Mouse (Mus musculus) gastrocnemius, postnatal 10 days (tissue): ENCODE data around the gene Rai14. TPM values are rescaled to one million over a fixed set of nuclear protein-coding genes. Genes with fewer than 3 reads are reported as not detected.

Experiments
- DNase-seq: peaks from one replicate; pipeline ENCODE4 v3.0.0; 2021; ENCODE audit warnings: mixed read lengths
- total RNA-seq, 2 experiments: library from RNA; stranded (reverse); gene quantifications; 2 replicates each; pipeline ENCODE4 v1.2.3; 2021

Gene Rai14
- total RNA-seq, 2 experiments from 2014 or later: 8.2 to 12.8 TPM

DNA sequence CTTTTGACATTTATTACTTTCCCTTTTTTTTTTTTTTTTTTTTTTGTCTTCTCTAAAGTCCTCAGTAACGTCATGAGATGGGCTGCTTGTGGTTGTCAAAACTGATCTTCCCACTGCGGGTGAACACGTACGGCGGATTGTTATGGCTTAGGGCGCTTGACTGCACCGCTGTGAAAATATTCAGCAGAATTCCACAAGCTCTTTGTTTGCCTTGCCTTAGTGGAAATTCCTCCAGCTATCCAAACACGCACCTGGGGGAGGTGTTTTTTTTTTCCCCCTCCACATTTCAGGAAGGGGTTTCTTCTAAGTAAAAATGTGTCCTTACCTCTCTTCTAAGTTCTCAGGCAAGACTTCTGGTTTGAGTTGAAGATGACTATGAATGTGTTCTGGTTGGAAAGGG, 6.2 kb upstream of the Rai14 start:
- no peak for DNase-seq

DNA sequence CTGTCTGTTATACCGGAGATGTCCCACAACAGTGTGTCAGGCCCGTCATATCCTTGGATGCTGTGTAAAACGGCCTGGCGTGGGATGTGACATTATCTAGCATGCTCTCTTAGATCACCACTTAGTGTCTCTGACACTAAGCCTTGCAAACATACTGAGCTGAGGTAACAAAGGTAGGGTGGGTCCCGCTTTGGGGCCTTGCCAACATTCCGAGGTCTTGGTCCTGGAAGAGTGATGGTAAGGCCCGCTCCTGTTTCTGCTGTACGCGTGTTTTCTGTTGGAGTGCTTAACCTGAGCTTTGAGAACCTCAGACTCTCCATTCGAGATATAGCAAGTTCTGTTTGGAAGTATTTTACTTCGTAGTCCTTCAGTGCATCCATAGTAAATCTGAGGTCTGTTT, 5.8 kb upstream of the Rai14 start:
- no peak for DNase-seq

DNA sequence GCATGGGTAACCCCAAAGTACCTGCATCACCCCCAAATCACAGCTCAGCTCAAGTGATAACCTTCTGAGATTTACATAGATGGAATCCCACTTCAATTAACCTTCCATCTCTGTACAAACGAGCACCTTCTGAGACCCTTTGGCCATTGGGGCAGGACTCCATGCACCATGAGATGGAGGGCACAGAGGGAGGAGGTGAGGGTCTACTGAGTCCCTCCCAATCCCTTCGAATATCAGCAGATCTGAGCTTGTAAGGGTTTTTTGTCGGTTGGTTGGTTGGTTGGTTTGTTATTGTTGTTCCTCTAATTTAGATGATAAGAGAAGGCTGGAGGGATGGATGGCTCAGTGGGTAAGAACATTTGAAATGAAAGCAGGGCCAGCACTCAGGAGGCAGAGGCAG, 5.1 kb upstream of the Rai14 start:
- no peak for DNase-seq

DNA sequence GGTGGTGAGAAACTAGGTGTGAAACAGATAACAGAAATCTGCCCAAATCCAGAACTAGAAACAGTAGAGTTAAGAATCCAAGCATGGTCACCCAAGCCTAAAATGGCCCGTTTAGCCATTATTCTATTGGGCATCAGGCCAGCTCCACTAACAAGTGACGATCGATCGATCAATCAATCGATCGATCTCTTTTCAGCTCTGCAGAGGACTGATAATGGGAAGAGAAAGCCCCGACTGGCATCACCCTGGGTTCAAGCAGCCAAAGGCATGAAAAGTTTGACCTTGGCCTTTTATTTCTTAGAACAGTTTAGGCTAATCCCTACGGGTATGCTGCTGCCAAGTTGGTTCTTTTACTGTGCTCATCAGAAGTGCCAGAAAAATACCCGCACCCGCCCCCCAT, 4.3 kb upstream of the Rai14 start:
- DNase-seq: no peak

DNA sequence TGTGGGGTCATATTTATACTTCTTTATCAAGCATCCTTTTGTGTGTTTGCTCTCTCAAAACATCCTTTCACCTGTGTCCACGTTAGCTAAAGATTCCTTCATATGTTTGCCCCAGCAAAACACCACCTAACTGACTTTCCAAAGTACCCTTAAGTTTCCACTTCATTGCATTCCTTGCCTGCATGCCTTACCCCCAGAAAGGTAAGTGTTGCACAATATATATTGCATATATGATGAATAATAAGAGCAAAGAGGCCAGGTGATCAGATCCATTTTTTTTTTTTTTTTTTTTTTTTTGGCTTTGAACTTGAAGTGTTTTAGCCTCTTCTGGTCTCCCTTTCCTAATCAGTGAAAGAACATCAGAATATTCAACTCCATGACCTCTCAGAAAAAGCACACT, 2.9 kb upstream of the Rai14 start:
- no peak for DNase-seq

DNA sequence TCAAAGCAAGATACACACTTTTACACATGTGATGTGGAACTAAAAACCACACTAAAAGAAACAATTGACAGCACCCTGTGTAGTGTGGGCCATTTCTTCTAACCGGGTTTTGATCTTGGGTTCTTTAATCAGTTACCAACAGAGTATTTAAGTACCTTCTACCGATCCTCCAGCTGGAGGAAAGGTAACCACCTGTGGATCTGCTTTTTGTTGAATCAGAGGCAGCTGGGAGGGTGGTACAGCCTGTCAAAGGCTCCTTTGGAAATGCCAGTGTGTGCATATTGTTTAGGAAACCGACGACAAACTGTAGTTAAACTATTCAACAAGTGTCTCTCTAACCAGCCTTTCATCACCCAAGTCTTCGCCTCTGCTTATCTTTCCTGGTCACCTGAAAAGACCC, 1.5 kb upstream of the Rai14 start:
- DNase-seq: no peak

DNA sequence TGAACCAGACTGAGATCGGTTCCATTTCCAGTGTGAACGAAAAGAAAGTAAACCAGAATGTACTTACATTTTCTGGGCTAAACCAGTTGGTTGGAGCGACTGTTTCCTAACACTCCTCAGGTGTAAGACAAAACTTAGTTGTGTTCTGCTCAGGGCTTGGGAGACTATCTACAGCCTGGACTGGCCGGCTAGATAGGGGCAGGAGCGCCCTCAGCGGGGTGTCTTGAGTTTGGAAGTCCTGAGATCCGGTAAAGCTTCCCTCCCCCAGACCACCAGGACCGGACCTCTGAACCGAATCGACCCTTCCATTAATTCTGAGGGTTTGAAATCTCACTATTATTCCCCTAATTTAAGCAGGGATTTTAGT, 698 bp upstream of the Rai14 start:
- peak; percentile 21 for DNase-seq

DNA sequence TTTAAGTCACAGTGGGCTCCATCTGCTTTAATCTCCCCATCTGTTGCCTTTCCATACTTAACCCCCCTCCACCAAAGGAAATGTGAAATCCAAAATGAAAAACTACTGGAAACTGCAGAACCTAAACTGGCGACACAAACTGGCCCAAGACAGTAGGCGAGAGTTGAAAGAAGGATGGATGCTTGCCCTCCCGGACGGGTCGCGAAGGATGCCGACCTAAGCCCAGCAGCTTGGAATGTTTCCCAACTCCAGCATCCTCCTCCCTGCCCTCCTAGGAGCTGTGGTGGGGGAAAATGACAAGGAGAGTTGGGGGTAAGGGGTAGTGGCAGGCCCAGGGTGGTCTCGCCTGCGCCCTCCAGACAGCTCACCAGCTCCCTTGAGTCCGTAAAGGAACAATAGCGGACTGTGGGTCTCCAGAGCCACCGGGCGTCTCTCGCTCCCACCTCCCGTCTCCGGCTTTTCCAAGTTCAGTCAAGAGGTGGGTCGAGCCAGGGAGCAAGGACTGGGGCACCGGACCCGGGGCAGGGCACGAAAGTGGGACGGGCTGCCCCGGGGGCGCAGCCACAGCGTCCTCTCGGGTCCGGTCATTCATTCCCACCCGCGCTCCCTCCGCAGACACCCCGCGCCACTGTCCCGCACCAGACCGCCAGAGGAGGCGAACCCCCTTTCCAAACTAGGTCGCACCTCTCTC, 653 bp downstream of the Rai14 start:
- peak; percentile 21 for DNase-seq

DNA sequence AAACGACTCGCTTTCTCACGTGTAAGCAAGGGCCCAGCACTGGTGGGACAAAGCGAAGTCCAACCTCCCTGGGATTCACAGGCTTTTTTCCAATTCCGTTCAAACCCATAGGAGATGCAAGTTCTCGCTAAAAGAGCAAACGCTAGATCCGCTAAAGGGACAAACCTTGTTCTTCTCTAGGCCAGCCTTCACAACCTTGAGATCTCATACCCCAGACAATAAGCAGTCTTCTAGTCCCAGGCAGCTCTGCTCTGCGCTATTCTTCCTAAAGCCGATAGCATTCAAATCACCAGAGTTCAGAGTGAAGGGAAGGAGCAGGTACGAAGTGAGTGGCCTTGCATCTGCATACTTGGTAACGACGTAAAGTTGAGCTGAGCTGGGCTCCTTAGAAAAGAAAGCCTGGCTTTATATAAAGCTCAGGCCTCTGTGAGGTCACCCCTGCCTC, 1.2 kb downstream of the Rai14 start:
- no peak for DNase-seq

DNA sequence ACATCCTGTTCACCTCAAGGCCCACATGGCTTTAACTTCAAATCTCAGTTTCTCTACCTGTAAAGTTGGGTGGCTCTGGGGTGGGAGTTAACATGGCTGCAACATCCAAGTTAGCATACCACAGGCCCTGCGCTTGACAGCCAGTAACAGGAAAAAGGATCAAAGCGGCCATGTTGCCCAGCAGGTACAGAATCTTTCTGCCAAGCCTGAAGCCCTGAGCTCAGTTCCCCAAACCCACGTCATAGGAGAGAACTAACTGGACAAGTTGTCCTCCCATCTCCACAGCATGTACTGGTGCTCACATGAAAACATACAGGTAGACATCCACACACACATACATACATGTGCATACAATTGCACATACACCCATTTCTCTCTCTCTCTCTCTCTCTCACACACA, 2.1 kb downstream of the Rai14 start:
- no peak for DNase-seq

DNA sequence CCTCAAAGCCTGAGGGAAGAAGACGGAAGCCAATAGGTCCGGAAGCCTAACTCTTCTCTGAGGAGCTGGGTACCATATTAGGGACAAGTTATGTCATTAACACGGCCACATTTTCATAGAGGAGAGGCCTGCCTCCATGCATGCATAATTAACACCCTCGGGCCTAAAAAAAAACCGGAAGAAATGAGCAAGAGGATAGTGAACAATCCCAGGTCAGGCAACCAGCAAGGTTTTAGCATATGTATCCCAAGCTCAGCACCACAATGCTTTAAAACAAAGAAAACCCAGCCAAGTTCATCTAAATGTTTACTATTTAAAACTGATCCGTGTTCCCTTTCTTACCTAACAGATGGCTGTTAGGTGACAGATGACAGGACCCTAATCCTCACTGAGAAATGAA, 3.2 kb downstream of the Rai14 start:
- DNase-seq: no peak

DNA sequence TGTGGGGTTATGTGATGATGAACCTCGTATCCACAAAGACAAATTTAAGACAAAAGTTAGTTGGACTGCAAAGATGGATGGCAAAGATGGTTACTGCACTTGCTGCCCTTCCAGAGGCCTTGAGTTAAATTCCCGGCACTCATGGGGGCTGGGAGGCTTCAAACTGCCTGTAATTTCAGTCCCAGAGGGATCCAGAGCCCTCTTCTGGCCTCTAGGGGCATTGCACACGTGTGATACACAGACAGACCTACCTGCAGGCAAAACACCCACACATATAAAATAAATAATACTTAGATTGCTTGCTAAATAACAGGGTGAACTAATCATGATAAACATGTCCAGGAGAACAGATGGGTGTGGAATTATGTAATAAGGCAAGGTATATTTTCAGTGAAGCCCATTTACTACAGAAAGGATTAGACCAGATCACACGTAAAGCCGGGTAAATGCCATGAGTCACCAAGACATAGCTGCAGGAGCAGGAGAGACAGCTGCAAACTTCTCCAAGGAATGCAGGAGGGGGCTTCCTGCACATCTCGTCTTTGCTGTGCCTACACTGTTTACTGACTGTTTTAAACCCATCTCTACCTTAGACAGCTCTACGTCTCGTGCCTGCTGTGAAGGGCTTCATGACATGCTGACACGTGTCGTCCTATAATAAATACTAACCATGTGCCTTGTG, 5.7 kb downstream of the Rai14 start:
- DNase-seq: no peak

DNA sequence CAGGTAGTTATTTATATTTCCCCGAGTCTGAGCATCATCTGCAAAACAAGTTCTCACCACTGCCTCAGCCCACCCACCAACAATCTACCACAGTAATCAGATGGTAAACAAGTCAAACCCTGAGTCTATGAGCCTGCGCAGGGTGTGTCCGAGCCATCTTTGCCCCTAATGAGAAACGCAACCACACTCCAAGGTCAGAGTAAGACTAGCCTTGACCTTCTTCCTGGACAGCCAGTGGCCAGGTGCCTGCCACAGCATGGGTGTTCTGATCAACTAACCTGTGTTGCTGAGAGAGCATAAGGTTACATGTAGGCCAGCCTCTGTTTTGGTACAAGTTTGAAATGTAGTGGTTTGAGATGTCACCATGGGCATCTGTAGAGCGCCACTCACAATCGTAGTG, 7.3 kb downstream of the Rai14 start:
- DNase-seq: no peak

DNA sequence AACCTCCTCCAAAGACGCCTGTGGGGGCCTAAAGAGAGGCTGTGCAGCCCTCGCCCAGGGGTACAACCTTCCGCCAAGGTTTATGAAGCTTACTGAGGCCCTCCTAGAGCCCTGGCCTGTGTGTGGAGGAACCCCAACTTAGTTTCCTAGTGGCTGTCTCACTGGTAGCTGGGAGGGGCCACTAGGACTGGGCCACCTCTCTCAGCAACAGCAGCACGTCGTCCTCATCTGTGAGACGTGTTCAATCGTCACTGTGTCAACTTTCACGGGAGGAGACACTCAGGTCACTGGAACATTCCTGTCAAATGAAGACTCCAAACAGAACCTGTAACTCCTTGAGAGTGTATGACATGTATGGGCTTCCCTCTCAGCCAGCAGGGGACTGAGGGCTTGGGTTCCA, 8.0 kb downstream of the Rai14 start:
- no peak for DNase-seq

DNA sequence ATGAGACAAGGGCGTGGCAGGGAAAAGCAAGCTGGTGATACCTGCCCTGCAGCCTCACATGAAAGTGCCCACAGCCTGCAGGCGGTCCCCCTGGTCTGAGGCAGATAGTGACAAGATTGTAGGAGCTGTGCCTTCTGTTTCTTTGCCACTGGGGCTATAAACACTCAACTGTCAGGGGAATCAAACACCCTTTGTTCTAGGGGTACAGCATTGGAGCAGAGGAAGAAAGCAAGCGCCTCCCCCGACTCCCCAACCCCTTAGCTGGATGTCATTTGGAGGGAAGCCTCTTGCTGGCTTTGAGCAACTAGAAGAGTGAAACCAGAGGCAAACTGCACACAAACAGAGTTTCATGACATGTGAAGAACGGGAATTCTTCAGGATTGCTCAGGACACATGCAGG, 8.7 kb downstream of the Rai14 start:
- DNase-seq: no peak

DNA sequence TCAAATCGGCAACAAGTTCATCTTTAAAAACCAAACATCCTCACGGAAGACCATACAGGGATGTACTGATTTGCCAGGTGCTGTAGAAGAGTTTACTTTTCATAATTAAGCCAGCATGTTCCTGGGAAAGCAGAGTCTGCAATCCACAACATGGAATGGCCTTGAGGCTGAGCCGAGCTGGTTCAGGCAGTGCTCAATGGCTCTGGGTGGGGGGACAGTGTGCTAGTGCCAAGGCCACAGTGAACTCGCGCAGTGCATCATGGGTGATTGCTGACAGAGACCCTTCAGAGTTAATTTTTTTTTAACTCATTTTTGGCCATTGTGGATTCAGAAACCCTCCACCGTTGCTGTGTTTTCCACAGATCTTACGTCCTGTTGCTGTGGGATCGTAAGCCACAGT, 10.1 kb downstream of the Rai14 start:
- DNase-seq: no peak

DNA sequence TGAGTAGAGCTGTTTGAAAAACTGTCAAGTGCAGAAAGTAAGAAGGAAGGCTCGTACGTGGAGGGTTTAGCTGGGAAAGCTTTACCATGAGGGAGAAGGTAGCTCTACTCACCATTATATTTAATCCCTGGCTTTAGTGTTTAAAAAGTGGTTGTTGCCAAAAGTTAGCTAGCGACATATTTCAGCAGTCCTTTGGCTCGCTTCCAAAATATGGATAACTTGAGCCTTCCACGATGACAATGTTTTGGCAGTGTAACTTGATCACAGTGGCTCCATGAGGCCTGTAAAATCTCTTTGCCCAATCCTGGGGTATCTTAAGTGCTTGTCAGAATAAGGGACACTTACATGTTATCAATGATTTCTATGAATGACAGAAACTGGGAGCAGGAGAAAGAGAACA, 12.9 kb downstream of the Rai14 start:
- no peak for DNase-seq

DNA sequence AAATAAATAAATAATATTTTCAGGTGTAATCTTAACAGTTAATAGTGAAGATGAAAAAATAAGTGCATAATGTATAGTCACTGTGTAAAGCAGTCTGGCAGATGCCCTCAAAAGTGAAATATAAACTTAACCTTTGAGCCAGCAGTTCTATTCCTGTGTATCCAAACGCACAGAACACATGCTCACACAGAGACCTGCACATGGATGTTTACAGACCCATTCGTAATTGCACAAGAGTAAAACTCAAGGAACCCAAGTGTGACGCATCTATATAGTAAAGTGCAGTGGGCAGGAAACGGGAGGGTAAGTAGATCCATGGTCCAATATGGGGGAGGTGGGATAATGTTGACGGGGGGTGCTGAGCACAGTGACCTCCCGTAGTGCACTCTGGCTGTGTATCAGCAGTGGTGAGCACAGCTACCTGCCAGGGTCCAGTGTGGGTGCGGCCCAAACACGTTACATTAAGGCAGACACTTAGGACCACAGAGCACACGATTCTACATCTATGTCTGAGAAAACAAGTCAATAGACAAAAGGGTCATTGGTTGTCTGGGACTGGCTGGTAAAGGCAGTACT, 13.4 kb downstream of the Rai14 start:
- no peak for DNase-seq

DNA sequence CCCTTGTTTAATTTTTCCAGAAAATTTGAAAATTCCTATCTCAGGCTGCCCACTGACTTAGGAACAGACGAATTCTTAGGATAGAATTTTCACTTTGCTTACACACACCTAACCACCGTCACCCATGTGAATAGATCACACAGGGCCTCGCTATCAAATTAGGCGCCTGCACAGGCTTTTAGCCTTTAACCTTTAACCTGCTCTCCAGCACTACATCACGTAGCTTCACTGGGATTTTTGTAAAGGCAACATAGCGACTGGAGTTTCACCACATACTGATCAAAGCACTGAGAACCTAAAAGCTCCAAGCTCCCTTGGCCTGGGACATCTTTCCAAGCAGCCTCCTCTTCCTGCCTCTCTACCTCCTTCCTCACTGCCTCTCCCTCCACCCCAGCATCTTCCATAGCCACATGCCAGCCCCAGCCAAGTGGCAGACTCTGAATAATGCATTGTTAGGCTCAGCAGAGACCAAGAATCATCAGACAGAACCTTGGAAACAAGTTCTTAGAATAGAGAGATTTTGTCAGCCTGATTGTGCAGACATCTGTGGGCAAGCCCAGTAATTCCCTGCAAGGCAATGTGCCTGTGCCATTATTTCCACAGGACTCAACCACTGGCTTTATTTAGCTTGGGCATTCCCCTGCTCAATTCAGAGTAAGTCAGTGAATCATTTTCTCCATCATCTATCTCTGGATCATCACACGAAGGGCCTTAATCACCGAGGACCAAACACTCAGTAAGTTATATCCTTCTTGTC, 17.8 kb downstream of the Rai14 start:
- no peak for DNase-seq

DNA sequence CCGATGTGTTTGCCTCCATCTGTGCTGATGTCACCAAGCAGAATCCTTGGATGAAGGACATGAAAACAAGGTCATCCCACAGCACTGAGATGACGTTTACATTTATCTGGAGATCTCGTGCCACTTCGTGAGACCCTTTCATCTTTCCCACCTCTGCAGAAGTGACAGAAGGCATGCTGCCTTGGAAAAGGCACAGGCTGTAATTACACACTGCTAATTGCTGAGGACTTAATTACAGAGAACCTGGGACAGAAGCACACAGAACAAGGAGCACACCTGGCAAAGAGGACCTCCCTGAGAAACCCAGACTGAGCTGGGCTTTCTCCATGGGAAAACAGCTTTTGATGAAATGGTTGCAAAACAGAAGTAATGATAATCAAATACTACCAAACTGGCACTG, 21.8 kb downstream of the Rai14 start:
- no peak for DNase-seq

DNA sequence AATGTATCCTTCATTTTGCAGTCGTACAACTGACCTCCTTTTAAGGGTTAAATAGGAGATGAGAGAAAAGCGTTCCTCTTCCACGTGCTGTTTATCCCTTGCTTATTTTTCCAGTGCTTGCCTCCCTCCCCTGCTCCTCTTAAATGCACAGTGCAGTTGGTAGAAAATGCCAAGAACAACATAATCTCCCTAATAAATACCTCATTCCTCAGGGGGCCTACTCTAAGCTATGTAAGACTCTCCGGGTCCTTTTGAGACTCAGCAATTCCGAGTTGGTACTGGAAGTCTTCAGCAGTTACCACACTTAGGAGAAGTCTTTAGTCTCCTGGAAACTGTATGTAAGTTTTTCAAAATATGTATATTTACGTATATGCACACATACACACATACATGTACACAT, 22.9 kb downstream of the Rai14 start:
- no peak for DNase-seq

DNA sequence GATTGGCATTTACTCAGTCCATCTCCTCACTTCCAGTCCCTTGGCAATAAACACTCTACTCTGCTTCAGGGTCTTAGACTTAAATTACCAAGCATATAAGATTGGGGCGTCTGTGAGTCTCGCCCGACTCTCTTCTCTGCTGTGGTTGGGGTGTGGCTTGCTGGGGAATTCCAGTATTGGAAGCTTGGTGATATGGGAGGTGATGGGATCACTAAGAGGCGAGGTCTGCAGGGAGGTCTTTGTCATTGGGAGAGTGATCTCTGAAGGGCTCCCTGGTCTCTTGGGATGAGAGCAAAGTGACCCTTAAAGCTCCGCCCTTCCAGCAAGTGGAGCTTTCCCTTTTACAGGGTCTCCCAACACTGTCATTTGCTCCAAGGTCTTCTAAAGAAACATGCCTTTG, 23.5 kb downstream of the Rai14 start:
- DNase-seq: no peak

DNA sequence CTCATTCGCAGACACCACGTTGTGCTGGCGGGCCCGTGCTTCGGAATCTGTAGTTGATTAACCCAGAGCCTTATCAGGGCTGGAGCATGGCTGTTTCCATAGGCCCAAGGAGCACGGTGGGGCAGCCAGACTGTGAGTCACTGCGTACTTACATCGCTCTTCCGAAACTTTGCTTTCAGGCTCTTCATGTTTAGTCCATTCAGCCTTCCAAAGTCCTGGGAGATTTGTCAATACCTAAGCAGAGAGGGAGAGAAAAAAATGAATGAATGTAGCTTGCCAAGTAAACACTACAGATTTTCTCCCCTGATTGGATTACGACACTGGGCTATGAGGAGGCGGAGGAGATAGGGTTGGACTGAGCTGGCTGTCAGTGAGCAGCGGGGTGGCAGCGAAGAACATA, 24.2 kb downstream of the Rai14 start:
- no peak for DNase-seq
